Mouse (Mus musculus) MEL (cell line): ENCODE measurements around the gene 2900011O08Rik. TPM values are rescaled to one million over a fixed set of nuclear protein-coding genes. Genes with fewer than 3 reads are reported as not detected.

Experiments used
- polyA plus RNA-seq, 2 experiments: library from polyadenylated mRNA; stranded (reverse) in 1 of 2; unstranded in 1 of 2; fragments of >175 nt in 1 of 2; fragments of >200 nt in 1 of 2; gene quantifications; 2 replicates each; pipeline versions ENCODE4 v1.2.1 to v1.2.4; 2012; ENCODE audit warnings: low replicate concordance in 2 of 2, low read depth in 1 of 2; ENCODE audit not compliant: insufficient read length in 2 of 2, insufficient read depth in 1 of 2, missing spikeins in 1 of 2
- total RNA-seq: library from RNA; depleted of rRNA; stranded (reverse); fragments of 300-350 nt; gene quantifications from 2 replicates; pipeline ENCODE4 v1.2.3, GENCODE M21; 2012; rRNA removed

2900011O08Rik gene
- total and polyA plus RNA-seq, 3 experiments, result 0.04 TPM; not detected in 2

Other genes with a start within 250 kb of the 2900011O08Rik start
- gene Rrn3, start 205.9 kb upstream of the 2900011O08Rik start, total RNA-seq, result 78.6 and 92.8 TPM in 2 replicates
- gene Rrn3, start 205.9 kb upstream of the 2900011O08Rik start, polyA plus RNA-seq, result 10 to 100 TPM in 1 of 2 experiments, not detected in 1; 60.0 TPM
- gene Ntan1, start 167.8 kb upstream of the 2900011O08Rik start, total RNA-seq, result 38.3 and 40.4 TPM in 2 replicates
- gene Ntan1, start 167.8 kb upstream of the 2900011O08Rik start, polyA plus RNA-seq, result 10 to 100 TPM in 1 of 2 experiments, not detected in 1; 57.4 TPM
- gene Pdxdc1, start 83.5 kb upstream of the 2900011O08Rik start, total RNA-seq, result 36.0 and 37.4 TPM in 2 replicates
- 10 to 100 TPM in 1 of 2 experiments, not detected in 1; 64.2 TPM for gene Pdxdc1, start 83.5 kb upstream of the 2900011O08Rik start, polyA plus RNA-seq
- 0.77 and 1.2 TPM in 2 replicates for gene Mpv17l, start 83.4 kb upstream of the 2900011O08Rik start, total RNA-seq
- 1 to 10 TPM in 1 of 2 experiments, not detected in 1; 2.3 TPM for gene Mpv17l, start 83.4 kb upstream of the 2900011O08Rik start, polyA plus RNA-seq
- gene Ifitm7, start 284 bp downstream of the 2900011O08Rik start, total RNA-seq, result not detected in 2 replicates
- gene Ifitm7, start 284 bp downstream of the 2900011O08Rik start, polyA plus RNA-seq, result not detected
- gene Nde1, start 176.7 kb downstream of the 2900011O08Rik start, total RNA-seq, result 25.2 and 25.8 TPM in 2 replicates
- gene Nde1, start 176.7 kb downstream of the 2900011O08Rik start, polyA plus RNA-seq, result 10 to 100 TPM in 1 of 2 experiments, not detected in 1; 42.5 TPM
- gene Marf1, start 176.7 kb downstream of the 2900011O08Rik start, total RNA-seq, result 8.7 and 9.3 TPM in 2 replicates
- 10 to 100 TPM in 1 of 2 experiments, not detected in 1; 16.2 TPM for gene Marf1, start 176.7 kb downstream of the 2900011O08Rik start, polyA plus RNA-seq